Mouse (Mus musculus) brain, embryonic 14.5 days (tissue): Measurements from ENCODE around the gene Nlgn3. TPM values are rescaled to one million over a fixed set of nuclear protein-coding genes. Genes with fewer than 3 reads are reported as not detected.
"Not testable (repeated sequence)": the region's sequence is repeated elsewhere in the genome, so short reads cannot be mapped to it uniquely, and the experiment has no call there.

Source experiments
- DNase-seq: peaks from one replicate; pipeline ENCODE4 v3.0.0-alpha.2; 2011; ENCODE audit warnings: low read depth
- CTCF ChIP-seq: fragments of 200-500 bp; IDR thresholded peaks from 2 replicates; pipeline ENCODE4 v1.5.1; 2012; ENCODE audit warnings: inconsistent platforms, mild to moderate bottlenecking, moderate library complexity, borderline replicate concordance; ENCODE audit not compliant: insufficient read depth, insufficient read length; ENCODE audit errors: extremely low read depth
- POLR2A ChIP-seq: fragments of 200-500 bp; IDR thresholded peaks from 2 replicates; pipeline ENCODE4 v1.6.1; 2012; ENCODE audit warnings: mild to moderate bottlenecking, inconsistent platforms, borderline replicate concordance; ENCODE audit not compliant: poor library complexity, insufficient read depth, insufficient read length, severe bottlenecking; ENCODE audit errors: extremely low read depth
- polyA plus RNA-seq: library from polyadenylated mRNA; depleted of rRNA; stranded (reverse); fragments of >200 nt; gene quantifications from 2 replicates; pipeline ENCODE4 v1.2.3, GENCODE M21; 2012; rRNA removed

Gene Nlgn3
- polyA plus RNA-seq, 1 experiment = 54.4 TPM

GRCm38 (mm10) chrX:101346475-101346874 lies 47.5 kb downstream of the Nlgn3 start:
- DNase-seq = peak; percentile 19
- TF ChIP-seq CTCF (no peak), POLR2A (no peak)

GRCm38 (mm10) chrX:101351188-101351587 lies 52.2 kb downstream of the Nlgn3 start:
- peak; percentile 73 for DNase-seq
- TF ChIP-seq POLR2A = no peak
- TF ChIP-seq CTCF = no peak

- peak; percentile 33; the same call in 1 of the 2 replicates for TF ChIP-seq CTCF
- DNase-seq = not testable (repeated sequence)
Observed at GRCm38 (mm10) chrX:101358902-101359301, 59.9 kb downstream of the Nlgn3 start.

- DNase-seq = no peak
- TF ChIP-seq POLR2A (no peak), CTCF (no peak)
Observed at GRCm38 (mm10) chrX:101369001-101369400, 70.0 kb downstream of the Nlgn3 start.

- DNase-seq = no peak
Observed at GRCm38 (mm10) chrX:101370573-101370972, 71.6 kb downstream of the Nlgn3 start.

GRCm38 (mm10) chrX:101372946-101373345 lies 74.0 kb downstream of the Nlgn3 start:
- TF ChIP-seq POLR2A = no peak
- no peak for TF ChIP-seq CTCF
- no peak for DNase-seq

More at GRCm38 (mm10) chrX:101370573-101370972, 71.6 kb downstream of the Nlgn3 start:
- TF ChIP-seq POLR2A (no peak), CTCF (no peak)

Other genes starting within 250 kb of the Nlgn3 start
- 0.03 TPM in 1 of 2 replicates, not detected in the other for gene Tex11, start 239.5 kb upstream of the Nlgn3 start, polyA plus RNA-seq
- 3.1 and 4.1 TPM in 2 replicates for gene Slc7a3, start 213.1 kb upstream of the Nlgn3 start, polyA plus RNA-seq
- 40.8 and 48.7 TPM in 2 replicates for gene Snx12, start 76.6 kb upstream of the Nlgn3 start, polyA plus RNA-seq
- 12.7 and 14.7 TPM in 2 replicates for gene Foxo4, start 44.6 kb upstream of the Nlgn3 start, polyA plus RNA-seq
- gene Gm614, start 35.2 kb upstream of the Nlgn3 start, polyA plus RNA-seq = not detected in 2 replicates
- gene Il2rg, start 30.9 kb upstream of the Nlgn3 start, polyA plus RNA-seq = 4.1 and 5.9 TPM in 2 replicates
- not detected in 2 replicates for gene Gm20489, start 30.1 kb upstream of the Nlgn3 start, polyA plus RNA-seq
- 63.6 and 77.3 TPM in 2 replicates for gene Med12, start 25.1 kb upstream of the Nlgn3 start, polyA plus RNA-seq
- gene Gjb1, start 77.2 kb downstream of the Nlgn3 start, polyA plus RNA-seq = 0.33 and 0.66 TPM in 2 replicates
- 178 and 190 TPM in 2 replicates for gene Zmym3, start 121.7 kb downstream of the Nlgn3 start, polyA plus RNA-seq
- gene Nono, start 130.2 kb downstream of the Nlgn3 start, polyA plus RNA-seq = 419 and 430 TPM in 2 replicates
- 3.3 and 5.4 TPM in 2 replicates for gene Itgb1bp2, start 149.9 kb downstream of the Nlgn3 start, polyA plus RNA-seq
- 18.9 and 36.1 TPM in 2 replicates for gene Taf1, start 233.6 kb downstream of the Nlgn3 start, polyA plus RNA-seq